Mouse (Mus musculus) hindbrain, embryonic 16.5 days (tissue): ENCODE measurements at regions not wholly inside any gene's neighbourhood (a gene's known extent, or its start where the extent isn't known, plus 50 kb on each side); places are given as distances from the start of the nearest gene placed in this dataset.

Source experiments
- ATAC-seq: fragments of 200-750 bp; cut with Nextera tagmentation; 2 replicates; pipeline ENCODE4 v1.8.0; 2017; ENCODE audit warnings: moderate TSS enrichment, moderate library complexity
- H3K27ac ChIP-seq: fragments of 300-500 bp; sonication (generic); 2 replicates; pipeline ENCODE4 v1.5.1; 2014; ENCODE audit warnings: low read depth, mild to moderate bottlenecking, control low read depth, low read length, moderate library complexity
- H3K27me3 ChIP-seq: fragments of 300-500 bp; sonication (generic); replicated peaks from 2 replicates; pipeline ENCODE4 v1.6.1; 2014; ENCODE audit warnings: low read length; ENCODE audit not compliant: control insufficient read depth, insufficient read depth
- H3K36me3 ChIP-seq: fragments of 300-500 bp; sonication (generic); 2 replicates; pipeline ENCODE4 v1.6.1; 2014; ENCODE audit warnings: mild to moderate bottlenecking, low read length, moderate library complexity, mixed read lengths; ENCODE audit not compliant: control insufficient read depth, insufficient read depth
- H3K4me1 ChIP-seq: fragments of 300-500 bp; sonication (generic); 2 replicates; pipeline ENCODE4 v1.6.1; 2014; ENCODE audit warnings: low read depth, low read length; ENCODE audit not compliant: control insufficient read depth, insufficient read depth
- H3K4me2 ChIP-seq: fragments of 300-500 bp; sonication (generic); 2 replicates; pipeline ENCODE4 v1.6.1; 2014; ENCODE audit warnings: mild to moderate bottlenecking, low read length, control low read depth, moderate library complexity
- H3K4me3 ChIP-seq: fragments of 300-500 bp; sonication (generic); 2 replicates; pipeline ENCODE4 v1.5.1; 2014; ENCODE audit warnings: mild to moderate bottlenecking, low read length, control low read depth, moderate library complexity
- H3K9ac ChIP-seq: fragments of 300-500 bp; sonication (generic); 2 replicates; pipeline ENCODE4 v1.6.1; 2014; ENCODE audit warnings: low read depth, mild to moderate bottlenecking, control low read depth, low read length, moderate library complexity
- H3K9me3 ChIP-seq: fragments of 300-500 bp; sonication (generic); 2 replicates; pipeline ENCODE4 v1.6.1; 2014; ENCODE audit warnings: mild to moderate bottlenecking, low read length, moderate library complexity; ENCODE audit not compliant: control insufficient read depth
- WGBS: fragments of 180-500 bp; shearing (Covaris S2); extraction: QIAGEN DNeasy Blood & Tissue Kit; methylation state at CpG from one replicate; pipeline ENCODE4 v1.1.7; 2014; 5-methylcytosine and 5-hydroxymethylcytosine counted together

GRCm38 (mm10) chr19:16075512-16076086 is 57.0 kb upstream of the Gnaq start:
- no peak overlapping the region for H3K4me3 ChIP-seq
- H3K9ac ChIP-seq, result no peak overlapping the region
- no peak overlapping the region for H3K4me2 ChIP-seq
- ATAC-seq, result no peak
- no peaks in the 10 kb centered on the region for H3K4me1 ChIP-seq
- H3K36me3 ChIP-seq, result no peaks in the 10 kb centered on the region
- H3K27ac ChIP-seq, result no peak overlapping the region
- WGBS, result 29% methylated on average over 2 of the region's 2 CpGs
- no peaks in the 10 kb centered on the region for H3K27me3 ChIP-seq
- H3K9me3 ChIP-seq, result 0 out of 2 replicates have a peak, but pooled peaks cover 2% of the 10 kb centered on the region

- H3K4me2 ChIP-seq, result no peak overlapping the region
- H3K36me3 ChIP-seq, result no peaks in the 10 kb centered on the region
- H3K4me3 ChIP-seq, result no peak overlapping the region
- no peak for ATAC-seq
- WGBS, result 85% methylated on average over 1 of the region's 1 CpGs
- H3K27ac ChIP-seq, result no peak overlapping the region
- H3K9ac ChIP-seq, result no peak overlapping the region
- no peaks in the 10 kb centered on the region for H3K4me1 ChIP-seq
- H3K27me3 ChIP-seq, result no peaks in the 10 kb centered on the region
- H3K9me3 ChIP-seq, result no peaks in the 10 kb centered on the region
Observed at GRCm38 (mm10) chr19:16075026-16075425, 57.6 kb upstream of the Gnaq start.

- Histone ChIP-seq H3K9me3 (no peaks in the 10 kb centered on the region), H3K36me3 (no peaks in the 10 kb centered on the region), H3K27ac (no peak overlapping the region), H3K4me3 (no peak overlapping the region), H3K4me1 (no peaks in the 10 kb centered on the region), H3K27me3 (no peaks in the 10 kb centered on the region), H3K9ac (no peak overlapping the region), H3K4me2 (no peak overlapping the region)
- WGBS, result 82% methylated on average over 6 of the region's 6 CpGs
- no peak for ATAC-seq
Observed at GRCm38 (mm10) chr19:16067314-16067713, 65.3 kb upstream of the Gnaq start.

- no peaks in the 10 kb centered on the region for H3K9me3 ChIP-seq
- no peak overlapping the region for H3K4me3 ChIP-seq
- no peak overlapping the region for H3K27ac ChIP-seq
- no peak for ATAC-seq
- H3K9ac ChIP-seq, result no peak overlapping the region
- H3K4me2 ChIP-seq, result no peak overlapping the region
- no peaks in the 10 kb centered on the region for H3K4me1 ChIP-seq
- WGBS, result 97% methylated on average over 3 of the region's 3 CpGs
- H3K27me3 ChIP-seq, result no peaks in the 10 kb centered on the region
- no peaks in the 10 kb centered on the region for H3K36me3 ChIP-seq
Observed at GRCm38 (mm10) chr19:16064911-16065310, 67.7 kb upstream of the Gnaq start.

GRCm38 (mm10) chr19:16063916-16064580 is 68.6 kb upstream of the Gnaq start:
- no peaks in the 10 kb centered on the region for H3K9me3 ChIP-seq
- H3K36me3 ChIP-seq, result no peaks in the 10 kb centered on the region
- H3K9ac ChIP-seq, result peak overlapping the region; percentile 31; the same call in 1 of the 2 replicates
- peak; percentile 86 for ATAC-seq
- H3K4me1 ChIP-seq, result no peaks in the 10 kb centered on the region
- no peaks in the 10 kb centered on the region for H3K27me3 ChIP-seq
- H3K4me2 ChIP-seq, result peak overlapping the region; percentile 49
- 10% methylated on average over 12 of the region's 12 CpGs for WGBS
- H3K4me3 ChIP-seq, result peak overlapping the region; percentile 11
- H3K27ac ChIP-seq, result no peak overlapping the region

- no peak overlapping the region for H3K27ac ChIP-seq
- H3K36me3 ChIP-seq, result no peaks in the 10 kb centered on the region
- H3K4me2 ChIP-seq, result no peak overlapping the region
- no peak overlapping the region for H3K4me3 ChIP-seq
- WGBS, result 51% methylated on average over 8 of the region's 8 CpGs
- H3K9ac ChIP-seq, result no peak overlapping the region
- ATAC-seq, result peak; percentile 58
- H3K9me3 ChIP-seq, result no peaks in the 10 kb centered on the region
- no peaks in the 10 kb centered on the region for H3K27me3 ChIP-seq
- no peaks in the 10 kb centered on the region for H3K4me1 ChIP-seq
Observed at GRCm38 (mm10) chr19:16063533-16063915, 69.1 kb upstream of the Gnaq start.

- no peak overlapping the region for H3K4me2 ChIP-seq
Observed at GRCm38 (mm10) chr19:16061821-16062220, 70.8 kb upstream of the Gnaq start.

GRCm38 (mm10) chr19:16059026-16059425 is 73.6 kb upstream of the Gnaq start:
- no peaks in the 10 kb centered on the region for H3K27me3 ChIP-seq
- ATAC-seq, result no peak
- 94% methylated on average over 4 of the region's 4 CpGs for WGBS
- H3K9ac ChIP-seq, result no peak overlapping the region
- no peaks in the 10 kb centered on the region for H3K9me3 ChIP-seq
- no peak overlapping the region for H3K4me2 ChIP-seq
- H3K4me1 ChIP-seq, result no peaks in the 10 kb centered on the region
- no peak overlapping the region for H3K4me3 ChIP-seq
- H3K36me3 ChIP-seq, result no peaks in the 10 kb centered on the region
- no peak overlapping the region for H3K27ac ChIP-seq

More at GRCm38 (mm10) chr19:16061821-16062220, 70.8 kb upstream of the Gnaq start:
- Histone ChIP-seq H3K27ac (no peak overlapping the region), H3K4me3 (no peak overlapping the region), H3K9ac (no peak overlapping the region), H3K4me1 (no peaks in the 10 kb centered on the region), H3K9me3 (no peaks in the 10 kb centered on the region), H3K36me3 (no peaks in the 10 kb centered on the region), H3K27me3 (no peaks in the 10 kb centered on the region)
- ATAC-seq, result no peak
- 82% methylated on average over 11 of the region's 11 CpGs for WGBS

GRCm38 (mm10) chr19:16050220-16051055 is 65.6 kb upstream of the Cep78 start:
- H3K36me3 ChIP-seq, result no peaks in the 10 kb centered on the region
- H3K4me1 ChIP-seq, result peaks cover 2% of the 10 kb centered on the region; the same call in 1 of the 2 replicates
- peak overlapping the region; percentile 57 for H3K27ac ChIP-seq
- peak overlapping the region; percentile 84 for H3K4me2 ChIP-seq
- peak overlapping the region; percentile 41 for H3K4me3 ChIP-seq
- H3K27me3 ChIP-seq, result no peaks in the 10 kb centered on the region
- 6% methylated on average over 18 of the region's 18 CpGs for WGBS
- peak; percentile 92 for ATAC-seq
- peak overlapping the region; percentile 45 for H3K9ac ChIP-seq
- no peaks in the 10 kb centered on the region for H3K9me3 ChIP-seq
